Mouse (Mus musculus) small intestine, adult 2 months (tissue): ENCODE results near the gene Il17rc. TPM values are rescaled to one million over a fixed set of nuclear protein-coding genes. Genes with fewer than 3 reads are reported as not detected.

Experiments used
- H3K27ac ChIP-seq: fragments of 200-500 bp; 2 replicates; pipeline ENCODE4 v1.5.1; 2012; ENCODE audit warnings: low read depth, low read length, control low read depth, inconsistent platforms; ENCODE audit not compliant: insufficient read depth
- H3K27me3 ChIP-seq: fragments of 200-500 bp; 2 replicates; pipeline ENCODE4 v1.6.1; 2012; ENCODE audit warnings: mild to moderate bottlenecking, moderate library complexity, low read length, inconsistent platforms; ENCODE audit not compliant: control insufficient read depth, insufficient read depth
- H3K36me3 ChIP-seq: fragments of 200-500 bp; 2 replicates; pipeline ENCODE4 v1.6.1; 2012; ENCODE audit warnings: mild to moderate bottlenecking, low read length, control low read depth, inconsistent platforms; ENCODE audit not compliant: control insufficient read depth, insufficient read depth
- H3K4me1 ChIP-seq: fragments of 200-500 bp; 2 replicates; pipeline ENCODE4 v1.6.1; 2012; ENCODE audit warnings: low read length, inconsistent platforms, mixed read lengths; ENCODE audit not compliant: control insufficient read depth, insufficient read depth, insufficient read length
- H3K4me3 ChIP-seq: fragments of 200-500 bp; 2 replicates; pipeline ENCODE4 v1.5.1; 2012; ENCODE audit warnings: low read depth, mild to moderate bottlenecking, control low read depth, inconsistent platforms, low read length, moderate library complexity
- CTCF ChIP-seq: fragments of 200-500 bp; IDR thresholded peaks from 2 replicates; pipeline ENCODE4 v1.5.1; 2012; ENCODE audit warnings: low read depth, mild to moderate bottlenecking, control low read depth, inconsistent platforms, low read length, moderate library complexity, mixed read lengths; ENCODE audit not compliant: insufficient replicate concordance, insufficient read length; ENCODE audit errors: extremely low read depth
- POLR2A ChIP-seq: fragments of 200-500 bp; IDR thresholded peaks from 2 replicates; pipeline ENCODE4 v1.6.1; 2012; ENCODE audit warnings: low read depth, mild to moderate bottlenecking, control low read depth, inconsistent platforms, low read length, moderate library complexity
- WGBS: fragments of 180-500 bp; shearing (Covaris S2); methylation state at CpG from one replicate; pipeline ENCODE4 v1.1.7; 2018; 5-methylcytosine and 5-hydroxymethylcytosine counted together
- polyA plus RNA-seq: library from polyadenylated mRNA; depleted of rRNA; stranded (reverse); fragments of >200 nt; gene quantifications from 2 replicates; pipeline ENCODE4 v1.2.3, GENCODE M21; 2012

Gene Il17rc
- polyA plus RNA-seq, 1 experiment, result 786 TPM

DNA sequence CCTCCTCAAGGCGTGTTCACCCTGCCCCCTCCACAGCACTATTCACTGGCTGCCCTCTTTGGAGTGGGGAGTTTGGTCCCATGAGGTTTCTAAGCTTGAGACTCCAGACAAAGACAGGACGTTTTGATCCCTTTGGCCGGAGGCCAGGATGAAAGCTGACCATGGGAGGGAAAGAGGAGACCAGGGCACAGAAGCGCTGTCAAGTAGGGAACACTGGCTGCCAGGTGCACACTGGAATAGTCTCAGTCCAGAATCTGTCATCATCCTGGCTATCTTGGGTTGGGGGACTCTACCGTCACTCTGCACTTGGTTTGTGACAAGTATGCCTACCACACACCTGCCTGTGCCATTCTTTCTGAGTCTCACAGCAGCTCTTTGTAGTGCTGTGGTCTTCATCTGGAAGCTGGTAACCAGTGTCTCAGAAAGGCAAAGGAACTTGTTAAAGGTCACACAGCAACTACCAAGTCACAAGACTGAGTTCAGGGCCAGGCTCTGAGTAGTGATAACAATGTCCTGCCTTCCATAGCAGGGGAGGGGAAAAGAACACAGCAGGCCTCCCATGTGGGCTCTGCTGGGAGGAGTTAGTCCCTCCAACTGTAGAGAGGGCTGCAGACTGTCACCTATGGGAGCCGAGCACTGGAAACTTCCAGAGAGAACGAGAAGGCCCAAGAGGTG is 37.2 kb downstream of the Il17rc start:
- Histone ChIP-seq H3K4me3 (no peak overlapping the region), H3K27ac (no peak overlapping the region), H3K27me3 (no peaks in the 10 kb centered on the region), H3K4me1 (no peaks in the 10 kb centered on the region), H3K36me3 (no peaks in the 10 kb centered on the region)
- 65% methylated on average over 7 of the region's 7 CpGs for WGBS
- TF ChIP-seq CTCF, result no peak
- TF ChIP-seq POLR2A, result no peak

- H3K4me1 ChIP-seq, result no peaks in the 10 kb centered on the region
- peaks cover 3% of the 10 kb centered on the region; the same call in 1 of the 2 replicates for H3K36me3 ChIP-seq
- no peak overlapping the region; the same call in 1 of the 2 replicates for H3K27ac ChIP-seq
- H3K27me3 ChIP-seq, result no peaks in the 10 kb centered on the region
- 43% methylated on average over 5 of the region's 5 CpGs for WGBS
- TF ChIP-seq CTCF (no peak), POLR2A (no peak)
- H3K4me3 ChIP-seq, result no peak overlapping the region
These were observed 37.7 kb downstream of the Il17rc start for GRCm38 (mm10) chr6:113508947-113509280.

GRCm38 (mm10) chr6:113513944-113514343 is 42.7 kb downstream of the Il17rc start:
- WGBS, result 67% methylated on average over 6 of the region's 6 CpGs
- no peak overlapping the region for H3K27ac ChIP-seq
- H3K4me1 ChIP-seq, result no peaks in the 10 kb centered on the region
- no peak for TF ChIP-seq CTCF
- no peak for TF ChIP-seq POLR2A
- no peaks in the 10 kb centered on the region for H3K27me3 ChIP-seq
- H3K36me3 ChIP-seq, result peaks cover 44% of the 10 kb centered on the region
- no peak overlapping the region for H3K4me3 ChIP-seq

DNA sequence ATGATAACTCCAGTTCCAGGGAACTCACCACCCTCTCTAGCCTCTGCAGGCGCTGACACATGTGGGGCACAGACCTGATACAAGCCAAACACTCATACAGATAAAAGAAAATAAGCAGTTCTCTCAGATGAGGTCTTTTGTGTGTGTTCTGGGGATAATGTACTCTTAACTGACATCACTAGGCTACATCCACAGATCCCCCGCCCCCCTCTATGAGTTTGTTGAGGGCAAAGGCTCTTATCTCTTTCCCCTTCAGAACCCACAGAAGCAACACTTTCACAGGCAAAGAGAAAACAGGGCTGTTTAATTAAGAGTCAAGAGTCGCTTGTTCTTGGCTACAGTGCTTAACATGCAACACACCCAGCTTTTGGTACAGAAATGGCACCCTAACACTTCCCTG is 43.4 kb downstream of the Il17rc start:
- TF ChIP-seq POLR2A, result no peak
- no peak for TF ChIP-seq CTCF
- Histone ChIP-seq H3K36me3 (peaks cover 50% of the 10 kb centered on the region), H3K4me3 (no peak overlapping the region), H3K27me3 (no peaks in the 10 kb centered on the region), H3K4me1 (no peaks in the 10 kb centered on the region), H3K27ac (no peak overlapping the region)
- 98% methylated on average over 3 of the region's 3 CpGs for WGBS

- no peak overlapping the region for H3K4me3 ChIP-seq
These were observed 46.3 kb downstream of the Il17rc start for GRCm38 (mm10) chr6:113517434-113518080.

DNA sequence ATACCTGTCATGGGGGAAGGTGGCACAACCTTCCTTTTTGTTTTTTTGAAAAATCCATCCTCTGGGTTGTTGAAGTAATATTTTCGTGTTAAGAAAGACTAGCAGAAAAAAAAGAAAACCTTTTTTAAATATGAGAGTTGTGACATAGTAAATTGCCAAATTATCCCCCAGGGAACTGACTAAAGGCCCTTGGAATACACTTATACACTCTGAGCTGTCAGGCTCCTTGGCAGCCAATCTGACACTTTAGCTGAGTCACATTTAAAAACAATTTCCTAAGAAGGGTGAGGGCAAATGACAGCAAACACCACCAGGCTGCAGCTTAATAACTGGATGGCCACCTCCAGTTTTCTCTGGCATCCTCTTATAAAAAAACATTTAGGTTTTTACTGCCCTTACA is 51.1 kb downstream of the Il17rc start:
- peaks cover 52% of the 10 kb centered on the region for H3K36me3 ChIP-seq
- H3K27me3 ChIP-seq, result no peaks in the 10 kb centered on the region
- H3K4me3 ChIP-seq, result no peak overlapping the region
- WGBS, result 78% methylated on average over 1 of the region's 1 CpGs
- no peak for TF ChIP-seq CTCF
- no peak for TF ChIP-seq POLR2A
- no peaks in the 10 kb centered on the region for H3K4me1 ChIP-seq
- no peak overlapping the region for H3K27ac ChIP-seq

More at GRCm38 (mm10) chr6:113517434-113518080, 46.3 kb downstream of the Il17rc start:
- no peak overlapping the region for H3K27ac ChIP-seq
- no peaks in the 10 kb centered on the region for H3K4me1 ChIP-seq
- TF ChIP-seq POLR2A (no peak), CTCF (no peak)
- 73% methylated on average over 8 of the region's 8 CpGs for WGBS
- H3K27me3 ChIP-seq, result no peaks in the 10 kb centered on the region
- H3K36me3 ChIP-seq, result peaks cover 74% of the 10 kb centered on the region

DNA sequence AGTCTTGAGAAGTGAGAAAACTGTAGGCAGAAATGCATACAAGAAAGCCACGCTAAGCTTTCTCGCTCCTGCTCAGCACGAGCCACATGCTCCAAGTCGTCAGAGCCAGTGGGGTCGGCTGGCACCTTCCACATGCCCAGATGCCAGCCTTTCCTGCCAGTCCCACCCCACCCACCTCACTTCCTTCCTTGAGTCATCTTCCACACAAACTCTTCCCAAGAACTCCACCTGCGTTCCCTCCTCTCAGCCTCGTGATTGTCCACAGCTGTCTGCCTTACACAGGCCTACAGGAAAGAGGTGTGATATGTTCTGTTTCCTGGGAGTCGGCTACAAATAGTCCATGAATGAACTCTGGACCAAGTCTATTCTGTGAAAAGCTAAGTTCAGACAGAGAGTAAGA is 52.2 kb downstream of the Il17rc start:
- Histone ChIP-seq H3K4me1 (no peaks in the 10 kb centered on the region), H3K4me3 (no peak overlapping the region), H3K27me3 (no peaks in the 10 kb centered on the region), H3K36me3 (peaks cover 43% of the 10 kb centered on the region), H3K27ac (no peak overlapping the region)
- no peak for TF ChIP-seq POLR2A
- no peak for TF ChIP-seq CTCF
- 63% methylated on average over 8 of the region's 8 CpGs for WGBS
